In genomic region chr4:87403354-87403753, GRCm38 (mm10) we compare ENCODE assay signal across 17 mouse cellular contexts.
A peak's percentile ranks its signal among the peaks of the same experiment; 100 is the strongest.
DNase-seq lines count a peak whose midpoint lies in the region; ATAC-seq lines count a peak whose summit lies in the region.
"Had no signal": no experiment of that assay in that cellular context is flagged by ENCODE, and none has a peak within 500 bp of the region (broad histone marks: within the 10 kb centered on the region; RNA-seq: fewer than 3 reads in every experiment).

No protein-coding gene starts in this region.

- peaks cover 14% of the 10 kb centered on the region for H3K4me1 ChIP-seq in kidney, embryonic 16.5 days (ENCODE audit: insufficient read depth, low read length)
- 0 out of 2 replicates have a peak, but pooled peaks cover 5% of the 10 kb centered on the region for H3K4me1 ChIP-seq in kidney, embryonic 14.5 days (ENCODE audit: control insufficient read depth, insufficient read depth, low read length)
- peaks cover 23% of the 10 kb centered on the region for H3K4me1 ChIP-seq in embryonic facial prominence, embryonic 12.5 days
- H3K4me1 ChIP-seq in lung, embryonic 16.5 days (replicated peaks; ENCODE audit: control insufficient read depth, insufficient read depth, low read length): peaks cover 16% of the 10 kb centered on the region
- H3K4me1 ChIP-seq in forebrain, embryonic 14.5 days (ENCODE audit: control insufficient read depth, insufficient read depth, low read length): peaks cover 2% of the 10 kb centered on the region; the same call in 1 of the 2 replicates
- H3K4me1 ChIP-seq: liver, embryonic 12.5 days had no signal

- no peak overlapping the region for H3K27ac ChIP-seq in kidney, embryonic 16.5 days (ENCODE audit: low read length)
- H3K27ac ChIP-seq in kidney, embryonic 14.5 days (ENCODE audit: low read depth, low read length): no peak overlapping the region
- H3K27ac ChIP-seq in embryonic facial prominence, embryonic 12.5 days: peak overlapping the region; percentile 46
- peak overlapping the region; percentile 79 for H3K27ac ChIP-seq in lung, embryonic 16.5 days (ENCODE audit: low read length)
- H3K27ac ChIP-seq in forebrain, embryonic 14.5 days (ENCODE audit: low read depth, low read length): no peak overlapping the region
- H3K27ac ChIP-seq: heart, embryonic 13.5 days; liver, embryonic 12.5 days had no signal

- no peaks in the 10 kb centered on the region for H3K27me3 ChIP-seq in kidney, embryonic 16.5 days (ENCODE audit: insufficient read depth, low read length)
- H3K27me3 ChIP-seq in kidney, embryonic 14.5 days (ENCODE audit: control insufficient read depth, insufficient read depth, low read length): no peaks in the 10 kb centered on the region
- no peaks in the 10 kb centered on the region for H3K27me3 ChIP-seq in embryonic facial prominence, embryonic 12.5 days
- H3K27me3 ChIP-seq in lung, embryonic 16.5 days (ENCODE audit: control insufficient read depth, insufficient read depth, low read depth, low read length): no peaks in the 10 kb centered on the region; the same call in 1 of the 2 replicates
- no peaks in the 10 kb centered on the region for H3K27me3 ChIP-seq in forebrain, embryonic 14.5 days (replicated peaks; ENCODE audit: control insufficient read depth, insufficient read depth, low read length)
- H3K27me3 ChIP-seq: heart, embryonic 13.5 days; liver, embryonic 12.5 days; megakaryocyte, embryonic 14.5 days had no signal

- H3K9ac ChIP-seq in kidney, embryonic 16.5 days (replicated peaks; ENCODE audit: low read length): no peak overlapping the region
- H3K9ac ChIP-seq in kidney, embryonic 14.5 days (ENCODE audit: low read depth, low read length): no peak overlapping the region
- no peak overlapping the region for H3K9ac ChIP-seq in embryonic facial prominence, embryonic 12.5 days
- no peak overlapping the region for H3K9ac ChIP-seq in lung, embryonic 16.5 days (ENCODE audit: low read length)
- H3K9ac ChIP-seq in forebrain, embryonic 14.5 days (ENCODE audit: low read length): no peak overlapping the region
- H3K9ac ChIP-seq: heart, embryonic 13.5 days; liver, embryonic 12.5 days had no signal

- 25% methylated on average over 6 of the region's 6 CpGs for WGBS in kidney, embryonic 16.5 days
- 30% methylated on average over 6 of the region's 6 CpGs for WGBS in kidney, embryonic 14.5 days
- WGBS in embryonic facial prominence, embryonic 12.5 days: 33% methylated on average over 6 of the region's 6 CpGs
- WGBS in lung, embryonic 16.5 days: 6% methylated on average over 6 of the region's 6 CpGs
- WGBS in forebrain, embryonic 14.5 days: 77% methylated on average over 6 of the region's 6 CpGs

- no peak for ATAC-seq in kidney, embryonic 16.5 days (ENCODE audit: low FRiP score, low TSS enrichment)
- ATAC-seq in kidney, embryonic 14.5 days (ENCODE audit: low FRiP score, low TSS enrichment): no peak
- ATAC-seq in embryonic facial prominence, embryonic 12.5 days (ENCODE audit: insufficient number of reproducible peaks, insufficient read depth, low FRiP score, low TSS enrichment): no peak
- ATAC-seq in lung, embryonic 16.5 days (ENCODE audit: low read depth): peak; percentile 85
- no peak for ATAC-seq in forebrain, embryonic 14.5 days
- ATAC-seq: liver, embryonic 12.5 days had no signal

- H3K4me2 ChIP-seq in kidney, embryonic 16.5 days (replicated peaks; ENCODE audit: low read depth, low read length): peak overlapping the region; percentile 18; the same call in 1 of the 2 replicates
- no peak overlapping the region; the same call in 1 of the 2 replicates for H3K4me2 ChIP-seq in kidney, embryonic 14.5 days (replicated peaks; ENCODE audit: low read depth, low read length)
- H3K4me2 ChIP-seq in embryonic facial prominence, embryonic 12.5 days (replicated peaks): no peak overlapping the region
- peak overlapping the region; percentile 48 for H3K4me2 ChIP-seq in lung, embryonic 16.5 days (ENCODE audit: low read depth, low read length)
- no peak overlapping the region for H3K4me2 ChIP-seq in forebrain, embryonic 14.5 days (ENCODE audit: low read length)
- H3K4me2 ChIP-seq: heart, embryonic 13.5 days; liver, embryonic 12.5 days had no signal

- no peaks in the 10 kb centered on the region for H3K36me3 ChIP-seq in kidney, embryonic 16.5 days (ENCODE audit: insufficient read depth, low read length)
- H3K36me3 ChIP-seq in kidney, embryonic 14.5 days (ENCODE audit: control insufficient read depth, insufficient read depth, low read length): no peaks in the 10 kb centered on the region
- H3K36me3 ChIP-seq in embryonic facial prominence, embryonic 12.5 days: no peaks in the 10 kb centered on the region
- no peaks in the 10 kb centered on the region for H3K36me3 ChIP-seq in lung, embryonic 16.5 days (ENCODE audit: control insufficient read depth, insufficient read depth, low read length)
- no peaks in the 10 kb centered on the region for H3K36me3 ChIP-seq in forebrain, embryonic 14.5 days (ENCODE audit: control insufficient read depth, insufficient read depth, low read length)
- H3K36me3 ChIP-seq: heart, embryonic 13.5 days; liver, embryonic 12.5 days had no signal

- no peaks in the 10 kb centered on the region for H3K9me3 ChIP-seq in kidney, embryonic 16.5 days (ENCODE audit: low read length)
- no peaks in the 10 kb centered on the region for H3K9me3 ChIP-seq in kidney, embryonic 14.5 days (ENCODE audit: control insufficient read depth, low read length)
- H3K9me3 ChIP-seq in embryonic facial prominence, embryonic 12.5 days: no peaks in the 10 kb centered on the region
- H3K9me3 ChIP-seq in lung, embryonic 16.5 days (ENCODE audit: control insufficient read depth, low read length): no peaks in the 10 kb centered on the region
- no peaks in the 10 kb centered on the region for H3K9me3 ChIP-seq in forebrain, embryonic 14.5 days (replicated peaks; ENCODE audit: control insufficient read depth, low read length)
- H3K9me3 ChIP-seq: heart, embryonic 13.5 days; liver, embryonic 12.5 days; megakaryocyte, embryonic 14.5 days had no signal

- peak; percentile 10 for DNase-seq in R1 (ENCODE audit: low read depth, low spot score)
- DNase-seq in forebrain, embryonic 14.5 days (ENCODE audit: low spot score): no peak
- DNase-seq in gastrocnemius, postnatal 4 days (ENCODE audit: low spot score in 2 of 2): no peak
- DNase-seq in gastrocnemius, postnatal 25 days: no peak
- DNase-seq: adrenal gland, postnatal 25 days; B cell, adult 2 months; kidney, adult 11 months; left cerebral cortex, postnatal 4 days; right cerebral cortex, adult 18-20 months; thymus, adult 18-20 months had no signal

- no peak overlapping the region for H3K4me3 ChIP-seq in kidney, embryonic 16.5 days (ENCODE audit: low read length)
- H3K4me3 ChIP-seq in kidney, embryonic 14.5 days (ENCODE audit: low read length): no peak overlapping the region
- H3K4me3 ChIP-seq in embryonic facial prominence, embryonic 12.5 days: no peak overlapping the region
- H3K4me3 ChIP-seq in lung, embryonic 16.5 days (ENCODE audit: low read length): peak overlapping the region; percentile 22
- H3K4me3 ChIP-seq in forebrain, embryonic 14.5 days (ENCODE audit: low read depth, low read length): no peak overlapping the region
- H3K4me3 ChIP-seq: heart, embryonic 13.5 days; liver, embryonic 12.5 days; megakaryocyte, embryonic 14.5 days had no signal

Comparison
In these comparisons a context has a peak if more than half of its experiments do, and no peak if none do; other contexts are left out.
1. H3K4me2 ChIP-seq: peak in kidney, embryonic 16.5 days (single experiment) and lung, embryonic 16.5 days (single experiment); none in kidney, embryonic 14.5 days (single experiment), embryonic facial prominence, embryonic 12.5 days (single experiment) and forebrain, embryonic 14.5 days (single experiment).
2. H3K27ac ChIP-seq: peak in embryonic facial prominence, embryonic 12.5 days (single experiment) and lung, embryonic 16.5 days (single experiment); none in kidney, embryonic 16.5 days (single experiment), kidney, embryonic 14.5 days (single experiment) and forebrain, embryonic 14.5 days (single experiment).